7 mouse cellular contexts compared by ENCODE assay signal in the genomic region with DNA sequence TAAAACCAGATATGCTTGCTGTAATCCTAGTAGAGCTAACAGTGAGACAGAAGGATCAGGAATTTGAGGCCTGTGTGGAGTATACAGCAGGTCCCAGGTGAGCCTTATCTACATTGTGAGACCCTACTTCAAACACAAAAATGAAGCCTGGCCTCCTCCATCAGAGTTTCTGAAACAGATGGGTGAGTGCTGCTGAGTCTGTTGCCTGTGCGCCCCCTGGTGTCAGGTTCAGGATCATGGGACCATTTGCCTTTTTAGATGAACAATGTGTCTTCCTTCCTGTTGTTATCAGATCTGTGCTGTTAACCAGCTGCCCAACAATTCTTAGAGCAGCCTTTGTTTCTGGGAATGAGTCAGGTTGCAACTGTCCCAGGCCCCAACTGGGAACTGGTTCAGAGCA. TPM values are rescaled to one million over a fixed set of nuclear protein-coding genes. Genes with fewer than 3 reads are reported as not detected.
DNase-seq lines count a peak whose midpoint lies in the region; ATAC-seq and TF ChIP-seq lines count a peak whose summit lies in the region.

No protein-coding gene starts in this region.

- peaks cover 8% of the 10 kb centered on the region for H3K4me1 ChIP-seq in embryonic fibroblast, embryonic 13.5 days (ENCODE audit: control insufficient read depth, insufficient read depth, low read length)
- H3K4me1 ChIP-seq in hindbrain, embryonic 12.5 days: no peaks in the 10 kb centered on the region

- WGBS in hindbrain, embryonic 12.5 days: 0% methylated on average over 1 of the region's 1 CpGs
- 40% methylated on average over 1 of the region's 1 CpGs for WGBS in macrophage (ENCODE audit: missing documents)

- no peak overlapping the region for H3K27ac ChIP-seq in embryonic fibroblast, embryonic 13.5 days (ENCODE audit: insufficient read depth, low read length)
- 0 out of 2 replicates have a peak overlapping the region, but pooled peaks have one; percentile 40 for H3K27ac ChIP-seq in hindbrain, embryonic 12.5 days
- H3K27ac ChIP-seq in macrophage: peak overlapping the region; percentile 34; the same call in 1 of the 2 replicates

- TF ChIP-seq CTCF in embryonic fibroblast, embryonic 13.5 days (IDR thresholded peaks at IDR 0.05; ENCODE audit: borderline replicate concordance, insufficient read depth, low read length): peak; percentile 78; the same call in 1 of the 2 replicates

- no peaks in the 10 kb centered on the region for H3K27me3 ChIP-seq in hindbrain, embryonic 12.5 days

- H3K9me3 ChIP-seq in hindbrain, embryonic 12.5 days (replicated peaks): no peaks in the 10 kb centered on the region

- no peak overlapping the region for H3K4me3 ChIP-seq in embryonic fibroblast, embryonic 13.5 days (ENCODE audit: insufficient read depth, low read length)
- no peak overlapping the region for H3K4me3 ChIP-seq in hindbrain, embryonic 12.5 days
- H3K4me3 ChIP-seq in macrophage (ENCODE audit: inconsistent target): no peak overlapping the region

- peak; percentile 35; the same call in 1 of the 2 replicates for ATAC-seq in hindbrain, embryonic 12.5 days (ENCODE audit: low FRiP score)

- H3K9ac ChIP-seq in hindbrain, embryonic 12.5 days: no peak overlapping the region

- TF ChIP-seq POLR2A in embryonic fibroblast, embryonic 13.5 days (IDR thresholded peaks at IDR 0.05; ENCODE audit: low read depth, low read length): no peak

- DNase-seq in Muller cell, postnatal 12 days (ENCODE audit: inconsistent ontology term): peak; percentile 67
- DNase-seq in brain, adult 2 months (ENCODE audit: low read depth, low spot score): peak; percentile 91
- DNase-seq in layer of hippocampus, postnatal 10 days (ENCODE audit: low spot score in 2 of 2): peak; percentile 87 to 90
- peak; percentile 83 for DNase-seq in right cerebral cortex, postnatal 14 days

- peaks cover 88% of the 10 kb centered on the region for H3K36me3 ChIP-seq in hindbrain, embryonic 12.5 days
- peaks cover 44% of the 10 kb centered on the region for H3K36me3 ChIP-seq in macrophage (ENCODE audit: inconsistent target)

- H3K4me2 ChIP-seq in hindbrain, embryonic 12.5 days (replicated peaks): no peak overlapping the region

- H3K79me2 ChIP-seq in macrophage (ENCODE audit: inconsistent target): no peaks in the 10 kb centered on the region

RNA-seq across cellular contexts. Expression of a gene that starts 45.7 kb away (rescaled TPM):
- polyA plus RNA-seq in embryonic fibroblast, embryonic 13.5 days (2011; ENCODE audit: insufficient read length, low read depth, missing spikeins): 108 and 127 TPM in 2 replicates
- 211 and 225 TPM in 2 replicates for polyA plus RNA-seq in hindbrain, embryonic 12.5 days (2016; fragmentation: Nextera tagmentation; extraction: Ambion mirVana)
- 10 to 100 TPM; 67.0 to 72.3 TPM for total RNA-seq in layer of hippocampus, postnatal 10 days (2021)
- total RNA-seq in macrophage (2018; cell fraction: chromatin; rRNA removed): 10 to 100 TPM; 13.9 to 85.5 (median 66.6) TPM
- total RNA-seq in macrophage (2018; cell fraction: cytosol; rRNA removed): 10 to 100 TPM; 20.4 to 37.4 (median 32.4) TPM
- total RNA-seq in macrophage (2018; cell fraction: nucleus; rRNA removed): 10 to 100 TPM; 16.5 to 79.1 (median 32.6) TPM
- 20.5 to 39.6 TPM (median 35.3 TPM) in 3 replicates for polyA plus RNA-seq in macrophage (2018)

RNA-seq across cellular contexts. Expression of a gene that starts 45.8 kb away (rescaled TPM):
- polyA plus RNA-seq in embryonic fibroblast, embryonic 13.5 days (2011; ENCODE audit: insufficient read length, low read depth, missing spikeins): 63.2 and 65.1 TPM in 2 replicates
- polyA plus RNA-seq in hindbrain, embryonic 12.5 days (2016; fragmentation: Nextera tagmentation; extraction: Ambion mirVana): 203 and 206 TPM in 2 replicates
- 100 to 1,000 TPM; 145 to 152 TPM for total RNA-seq in layer of hippocampus, postnatal 10 days (2021)
- 100 to 1,000 TPM in 14 of 26 experiments, 10 to 100 TPM in 12; 34.6 to 162 (median 109) TPM for total RNA-seq in macrophage (2018; cell fraction: chromatin; rRNA removed)
- 10 to 100 TPM; 19.0 to 52.4 (median 37.6) TPM for total RNA-seq in macrophage (2018; cell fraction: cytosol; rRNA removed)
- total RNA-seq in macrophage (2018; cell fraction: nucleus; rRNA removed): 100 to 1,000 TPM in 5 of 26 experiments, 10 to 100 TPM in 21; 33.2 to 129 (median 75.3) TPM
- 22.5 to 39.0 TPM (median 36.9 TPM) in 3 replicates for polyA plus RNA-seq in macrophage (2018)
